Mouse (Mus musculus) heart, postnatal 0 days (tissue): ENCODE data around the gene Dnase1l3. TPM values are rescaled to one million over a fixed set of nuclear protein-coding genes. Genes with fewer than 3 reads are reported as not detected.

Experiments
- ATAC-seq: fragments of 200-750 bp; cut with Nextera tagmentation; 2 replicates; pipeline ENCODE4 v1.8.0; 2017; ENCODE audit warnings: low read depth, moderate number of reproducible peaks, moderate library complexity; ENCODE audit not compliant: insufficient read depth
- DNase-seq: peaks from one replicate; pipeline ENCODE4 v3.0.0-alpha.2; 2016; ENCODE audit warnings: low spot score
- H3K27ac ChIP-seq: fragments of 300-500 bp; sonication (generic); 2 replicates; pipeline ENCODE4 v1.5.1; 2014; ENCODE audit warnings: low read depth, mild to moderate bottlenecking
- H3K27me3 ChIP-seq: fragments of 300-500 bp; sonication (generic); 2 replicates; pipeline ENCODE4 v1.6.1; 2014; ENCODE audit warnings: low read length, mixed read lengths; ENCODE audit not compliant: control insufficient read depth, insufficient read depth
- H3K36me3 ChIP-seq: fragments of 300-500 bp; sonication (generic); replicated peaks from 2 replicates; pipeline ENCODE4 v1.6.1; 2014; ENCODE audit warnings: low read length, mixed read lengths; ENCODE audit not compliant: control insufficient read depth, insufficient read depth
- H3K4me1 ChIP-seq: fragments of 300-500 bp; sonication (generic); 2 replicates; pipeline ENCODE4 v1.6.1; 2014; ENCODE audit warnings: antibody characterized with exemption; ENCODE audit not compliant: control insufficient read depth, insufficient read depth
- H3K4me2 ChIP-seq: fragments of 300-500 bp; sonication (generic); 2 replicates; pipeline ENCODE4 v1.6.1; 2014; ENCODE audit warnings: low read depth, mild to moderate bottlenecking, low read length, moderate library complexity
- H3K4me3 ChIP-seq: fragments of 300-500 bp; sonication (generic); 2 replicates; pipeline ENCODE4 v1.5.1; 2014; ENCODE audit warnings: low read depth, low read length
- H3K9ac ChIP-seq: fragments of 300-500 bp; sonication (generic); replicated peaks from 2 replicates; pipeline ENCODE4 v1.6.1; 2014; ENCODE audit warnings: low read depth, low read length, mixed read lengths
- H3K9me3 ChIP-seq: fragments of 300-500 bp; sonication (generic); replicated peaks from 2 replicates; pipeline ENCODE4 v1.6.1; 2016; ENCODE audit warnings: low read length; ENCODE audit not compliant: control insufficient read depth
- CTCF ChIP-seq: IDR thresholded peaks from 2 replicates; pipeline ENCODE4 v1.5.1; 2016; ENCODE audit warnings: antibody characterized with exemption, control low read depth, low read depth
- EP300 ChIP-seq: IDR thresholded peaks from 2 replicates; pipeline ENCODE4 v1.6.1; 2016; ENCODE audit warnings: antibody characterized with exemption, low read depth
- WGBS: fragments of 180-500 bp; shearing (Covaris S2); extraction: QIAGEN DNeasy Blood & Tissue Kit; methylation state at CpG from one replicate; pipeline ENCODE4 v1.1.7; 2014; 5-methylcytosine and 5-hydroxymethylcytosine counted together
- polyA plus RNA-seq: library from polyadenylated mRNA; unstranded; fragments of >200 nt; fragmentation: Nextera tagmentation; extraction: Ambion mirVana; gene quantifications from 2 replicates; pipeline ENCODE4 v1.2.1, GENCODE M21; 2015
- total RNA-seq: library from RNA; depleted of rRNA; stranded (reverse); fragments of >200 nt; gene quantifications from 2 replicates; pipeline ENCODE4 v1.2.3, GENCODE M21; 2014; ENCODE audit warnings: low replicate concordance

Dnase1l3 gene
- total and polyA plus RNA-seq, 2 experiments from 2014 or later, result 0.03 TPM; not detected in 1

GRCm38 (mm10) chr14:7962626-7963025 is 31.7 kb downstream of the Dnase1l3 start:
- no peaks in the 10 kb centered on the region for H3K9me3 ChIP-seq
- DNase-seq, result no peak
- no peak overlapping the region for H3K4me3 ChIP-seq
- ATAC-seq, result no peak
- no peaks in the 10 kb centered on the region for H3K36me3 ChIP-seq
- no peaks in the 10 kb centered on the region for H3K4me1 ChIP-seq
- WGBS, result 83% methylated on average over 2 of the region's 2 CpGs
- no peaks in the 10 kb centered on the region for H3K27me3 ChIP-seq
- no peak for TF ChIP-seq CTCF
- no peak for TF ChIP-seq EP300
- H3K9ac ChIP-seq, result no peak overlapping the region
- no peak overlapping the region for H3K27ac ChIP-seq
- H3K4me2 ChIP-seq, result no peak overlapping the region

- DNase-seq, result peak; percentile 34
- ATAC-seq, result peak; percentile 15; the same call in 1 of the 2 replicates
- H3K27ac ChIP-seq, result no peak overlapping the region
Measured at GRCm38 (mm10) chr14:7961714-7962113, 32.7 kb downstream of the Dnase1l3 start.

GRCm38 (mm10) chr14:7960616-7961015 is 33.8 kb downstream of the Dnase1l3 start:
- H3K9ac ChIP-seq, result no peak overlapping the region
- DNase-seq (peak; percentile 28), ATAC-seq (peak; percentile 31; the same call in 1 of the 2 replicates)
- H3K9me3 ChIP-seq, result no peaks in the 10 kb centered on the region
- H3K4me3 ChIP-seq, result no peak overlapping the region
- TF ChIP-seq CTCF (peak; percentile 50), EP300 (no peak)
- no peaks in the 10 kb centered on the region for H3K36me3 ChIP-seq
- no peaks in the 10 kb centered on the region for H3K4me1 ChIP-seq
- no peak overlapping the region for H3K4me2 ChIP-seq
- no peaks in the 10 kb centered on the region for H3K27me3 ChIP-seq
- 62% methylated on average over 11 of the region's 11 CpGs for WGBS
- H3K27ac ChIP-seq, result no peak overlapping the region

More at GRCm38 (mm10) chr14:7961714-7962113, 32.7 kb downstream of the Dnase1l3 start:
- Histone ChIP-seq H3K4me3 (no peak overlapping the region), H3K4me2 (no peak overlapping the region), H3K36me3 (no peaks in the 10 kb centered on the region), H3K27me3 (no peaks in the 10 kb centered on the region), H3K9me3 (no peaks in the 10 kb centered on the region), H3K9ac (no peak overlapping the region), H3K4me1 (no peaks in the 10 kb centered on the region)
- 23% methylated on average over 5 of the region's 5 CpGs for WGBS
- TF ChIP-seq EP300, result no peak
- no peak for TF ChIP-seq CTCF

GRCm38 (mm10) chr14:7957049-7957448 is 37.3 kb downstream of the Dnase1l3 start, which contains the start of gene Gm45521:
Gene Gm45521 (plus strand): TSS chr14:7957288.
- 69% methylated on average over 9 of the region's 9 CpGs for WGBS
- Histone ChIP-seq H3K27me3 (no peaks in the 10 kb centered on the region), H3K27ac (no peak within 1 kb of the TSS), H3K36me3 (no peaks in the 10 kb centered on the region), H3K9ac (no peak within 1 kb of the TSS), H3K4me1 (peaks cover 16% of the 10 kb centered on the region), H3K4me3 (no peak within 1 kb of the TSS), H3K4me2 (no peak within 1 kb of the TSS), H3K9me3 (no peaks in the 10 kb centered on the region)
- TF ChIP-seq CTCF (no peak), EP300 (no peak)
- no peak for ATAC-seq
- no peak for DNase-seq

- DNase-seq (no peak), ATAC-seq (no peak)
- Histone ChIP-seq H3K4me1 (peaks cover 16% of the 10 kb centered on the region), H3K9ac (no peak overlapping the region), H3K27me3 (no peaks in the 10 kb centered on the region), H3K36me3 (0 out of 2 replicates have a peak, but pooled peaks cover 4% of the 10 kb centered on the region), H3K9me3 (no peaks in the 10 kb centered on the region), H3K4me2 (no peak overlapping the region), H3K4me3 (no peak overlapping the region), H3K27ac (no peak overlapping the region)
- TF ChIP-seq EP300 (no peak), CTCF (no peak)
- WGBS, result 68% methylated on average over 10 of the region's 10 CpGs
Measured at GRCm38 (mm10) chr14:7956427-7956826, 37.9 kb downstream of the Dnase1l3 start.

- WGBS, result 40% methylated on average over 6 of the region's 6 CpGs
- ATAC-seq (0 out of 2 replicates have a peak, but pooled peaks have one; percentile 13), DNase-seq (peak; percentile 30)
- H3K27ac ChIP-seq, result peak overlapping the region; percentile 82
- H3K27me3 ChIP-seq, result no peaks in the 10 kb centered on the region
- H3K4me2 ChIP-seq, result no peak overlapping the region
- no peaks in the 10 kb centered on the region for H3K9me3 ChIP-seq
- H3K36me3 ChIP-seq, result peaks cover 17% of the 10 kb centered on the region; the same call in 1 of the 2 replicates
- H3K4me1 ChIP-seq, result peaks cover 16% of the 10 kb centered on the region
- no peak overlapping the region for H3K4me3 ChIP-seq
- H3K9ac ChIP-seq, result 0 out of 2 replicates have a peak overlapping the region, but pooled peaks have one; percentile 5
- no peak for TF ChIP-seq EP300
- TF ChIP-seq CTCF, result no peak
Measured at GRCm38 (mm10) chr14:7954071-7954471, 40.3 kb downstream of the Dnase1l3 start.
